Mouse (Mus musculus) forebrain, embryonic 16.5 days (tissue): ENCODE data around the gene Sema4b. TPM values are rescaled to one million over a fixed set of nuclear protein-coding genes. Genes with fewer than 3 reads are reported as not detected.

ENCODE experiments used
- ATAC-seq: fragments of 200-750 bp; cut with Nextera tagmentation; 2 replicates; pipeline ENCODE4 v1.8.0; 2017; ENCODE audit warnings: mild to moderate bottlenecking, moderate library complexity
- H3K27ac ChIP-seq: fragments of 300-500 bp; sonication (generic); 2 replicates; pipeline ENCODE4 v1.5.1; 2014; ENCODE audit warnings: low read length, control low read depth
- H3K27me3 ChIP-seq: fragments of 300-500 bp; sonication (generic); replicated peaks from 2 replicates; pipeline ENCODE4 v1.6.1; 2014; ENCODE audit warnings: low read length; ENCODE audit not compliant: control insufficient read depth, insufficient read depth
- H3K36me3 ChIP-seq: fragments of 300-500 bp; sonication (generic); 2 replicates; pipeline ENCODE4 v1.6.1; 2014; ENCODE audit not compliant: control insufficient read depth, insufficient read depth
- H3K4me1 ChIP-seq: fragments of 300-500 bp; sonication (generic); replicated peaks from 2 replicates; pipeline ENCODE4 v1.6.1; 2014; ENCODE audit warnings: low read length; ENCODE audit not compliant: control insufficient read depth, insufficient read depth
- H3K4me2 ChIP-seq: fragments of 300-500 bp; sonication (generic); 2 replicates; pipeline ENCODE4 v1.6.1; 2014; ENCODE audit warnings: mild to moderate bottlenecking, low read length, control low read depth
- H3K4me3 ChIP-seq: fragments of 300-500 bp; sonication (generic); replicated peaks from 2 replicates; pipeline ENCODE4 v1.5.1; 2014; ENCODE audit warnings: mild to moderate bottlenecking, low read length, control low read depth
- H3K9ac ChIP-seq: fragments of 300-500 bp; sonication (generic); replicated peaks from 2 replicates; pipeline ENCODE4 v1.6.1; 2014; ENCODE audit warnings: low read depth, low read length, control low read depth
- H3K9me3 ChIP-seq: fragments of 300-500 bp; sonication (generic); 2 replicates; pipeline ENCODE4 v1.6.1; 2016; ENCODE audit warnings: low read length; ENCODE audit not compliant: control insufficient read depth
- WGBS: fragments of 180-500 bp; shearing (Covaris S2); extraction: QIAGEN DNeasy Blood & Tissue Kit; methylation state at CpG from one replicate; pipeline ENCODE4 v1.1.7; 2014; 5-methylcytosine and 5-hydroxymethylcytosine counted together
- polyA plus RNA-seq: library from polyadenylated mRNA; unstranded; fragments of >200 nt; fragmentation: Nextera tagmentation; extraction: Ambion mirVana; gene quantifications from 2 replicates; pipeline ENCODE4 v1.2.1, GENCODE M21; 2015

Gene Sema4b
- polyA plus RNA-seq, 1 experiment from 2014 or later: 26.6 TPM

GRCm38 (mm10) chr7:80154689-80155088, 32.0 kb upstream of the Sema4b start:
- H3K4me3 ChIP-seq: no peak overlapping the region
- H3K36me3 ChIP-seq: no peaks in the 10 kb centered on the region
- no peaks in the 10 kb centered on the region for H3K9me3 ChIP-seq
- H3K9ac ChIP-seq: no peak overlapping the region
- no peaks in the 10 kb centered on the region for H3K27me3 ChIP-seq
- H3K4me2 ChIP-seq: no peak overlapping the region
- 76% methylated on average over 3 of the region's 3 CpGs for WGBS
- ATAC-seq: no peak
- H3K4me1 ChIP-seq: peaks cover 2% of the 10 kb centered on the region; the same call in 1 of the 2 replicates
- H3K27ac ChIP-seq: no peak overlapping the region

GRCm38 (mm10) chr7:80156711-80157227, 29.9 kb upstream of the Sema4b start:
- Histone ChIP-seq H3K9me3 (no peaks in the 10 kb centered on the region), H3K27ac (no peak overlapping the region), H3K4me1 (0 out of 2 replicates have a peak, but pooled peaks cover 4% of the 10 kb centered on the region), H3K27me3 (no peaks in the 10 kb centered on the region), H3K36me3 (no peaks in the 10 kb centered on the region), H3K4me3 (no peak overlapping the region), H3K9ac (no peak overlapping the region), H3K4me2 (no peak overlapping the region)
- 47% methylated on average over 13 of the region's 13 CpGs for WGBS
- no peak for ATAC-seq

GRCm38 (mm10) chr7:80158496-80159268, 28.0 kb upstream of the Sema4b start:
- 0 out of 2 replicates have a peak, but pooled peaks cover 4% of the 10 kb centered on the region for H3K4me1 ChIP-seq
- H3K9me3 ChIP-seq: no peaks in the 10 kb centered on the region
- no peaks in the 10 kb centered on the region for H3K27me3 ChIP-seq
- H3K27ac ChIP-seq: no peak overlapping the region
- no peak overlapping the region for H3K9ac ChIP-seq
- no peak overlapping the region for H3K4me3 ChIP-seq
- WGBS: 88% methylated on average over 8 of the region's 8 CpGs
- H3K4me2 ChIP-seq: no peak overlapping the region
- no peaks in the 10 kb centered on the region for H3K36me3 ChIP-seq
- ATAC-seq: no peak

- Histone ChIP-seq H3K27me3 (no peaks in the 10 kb centered on the region), H3K4me1 (0 out of 2 replicates have a peak, but pooled peaks cover 4% of the 10 kb centered on the region), H3K9ac (no peak overlapping the region), H3K4me2 (no peak overlapping the region), H3K27ac (no peak overlapping the region), H3K9me3 (no peaks in the 10 kb centered on the region), H3K4me3 (no peak overlapping the region), H3K36me3 (no peaks in the 10 kb centered on the region)
- WGBS: 61% methylated on average over 7 of the region's 7 CpGs
- ATAC-seq: no peak
These were observed 26.2 kb upstream of the Sema4b start for GRCm38 (mm10) chr7:80160293-80160944.

GRCm38 (mm10) chr7:80160945-80161306, 25.7 kb upstream of the Sema4b start:
- Histone ChIP-seq H3K4me1 (0 out of 2 replicates have a peak, but pooled peaks cover 4% of the 10 kb centered on the region), H3K9me3 (no peaks in the 10 kb centered on the region), H3K4me3 (no peak overlapping the region), H3K36me3 (no peaks in the 10 kb centered on the region), H3K9ac (no peak overlapping the region), H3K27me3 (no peaks in the 10 kb centered on the region), H3K4me2 (no peak overlapping the region), H3K27ac (no peak overlapping the region)
- no peak for ATAC-seq
- 77% methylated on average over 8 of the region's 8 CpGs for WGBS

GRCm38 (mm10) chr7:80165432-80165831, 21.2 kb upstream of the Sema4b start:
- ATAC-seq: no peak
- H3K27ac ChIP-seq: no peak overlapping the region
- H3K4me3 ChIP-seq: no peak overlapping the region
- H3K9ac ChIP-seq: no peak overlapping the region
- H3K27me3 ChIP-seq: no peaks in the 10 kb centered on the region
- H3K9me3 ChIP-seq: no peaks in the 10 kb centered on the region
- WGBS: 88% methylated on average over 5 of the region's 5 CpGs
- no peak overlapping the region for H3K4me2 ChIP-seq
- 0 out of 2 replicates have a peak, but pooled peaks cover 3% of the 10 kb centered on the region for H3K4me1 ChIP-seq
- H3K36me3 ChIP-seq: no peaks in the 10 kb centered on the region

GRCm38 (mm10) chr7:80166740-80167139, 19.9 kb upstream of the Sema4b start:
- Histone ChIP-seq H3K27ac (no peak overlapping the region), H3K27me3 (no peaks in the 10 kb centered on the region), H3K36me3 (no peaks in the 10 kb centered on the region), H3K4me3 (no peak overlapping the region), H3K9ac (no peak overlapping the region), H3K9me3 (no peaks in the 10 kb centered on the region), H3K4me2 (no peak overlapping the region), H3K4me1 (peaks cover 5% of the 10 kb centered on the region)
- 76% methylated on average over 7 of the region's 7 CpGs for WGBS
- no peak for ATAC-seq

GRCm38 (mm10) chr7:80169847-80170246, 16.8 kb upstream of the Sema4b start:
- no peak for ATAC-seq

GRCm38 (mm10) chr7:80171345-80171744, 15.3 kb upstream of the Sema4b start:
- peaks cover 5% of the 10 kb centered on the region for H3K4me1 ChIP-seq
- no peaks in the 10 kb centered on the region for H3K27me3 ChIP-seq
- WGBS: 39% methylated on average over 8 of the region's 8 CpGs
- no peak overlapping the region for H3K27ac ChIP-seq
- H3K4me3 ChIP-seq: no peak overlapping the region
- H3K9me3 ChIP-seq: no peaks in the 10 kb centered on the region
- H3K36me3 ChIP-seq: no peaks in the 10 kb centered on the region
- 0 out of 2 replicates have a peak overlapping the region, but pooled peaks have one; percentile 4 for H3K9ac ChIP-seq
- no peak for ATAC-seq
- no peak overlapping the region for H3K4me2 ChIP-seq

More at GRCm38 (mm10) chr7:80169847-80170246, 16.8 kb upstream of the Sema4b start:
- Histone ChIP-seq H3K27ac (no peak overlapping the region), H3K9me3 (no peaks in the 10 kb centered on the region), H3K4me1 (peaks cover 5% of the 10 kb centered on the region), H3K9ac (no peak overlapping the region), H3K4me3 (no peak overlapping the region), H3K27me3 (no peaks in the 10 kb centered on the region), H3K36me3 (no peaks in the 10 kb centered on the region), H3K4me2 (no peak overlapping the region)
- 88% methylated on average over 2 of the region's 2 CpGs for WGBS
